Mouse (Mus musculus) stomach, embryonic 15.5 days (tissue): ENCODE results near the gene Pogk. TPM values are rescaled to one million over a fixed set of nuclear protein-coding genes. Genes with fewer than 3 reads are reported as not detected.

Experiments used
- ATAC-seq: fragments of 200-750 bp; cut with Nextera tagmentation; 2 replicates; pipeline ENCODE4 v1.8.0; 2017; ENCODE audit warnings: low read depth, moderate number of reproducible peaks, moderate TSS enrichment; ENCODE audit not compliant: insufficient read depth, low FRiP score
- H3K27ac ChIP-seq: fragments of 300-500 bp; sonication (generic); 2 replicates; pipeline ENCODE4 v1.5.1; 2015; ENCODE audit warnings: mild to moderate bottlenecking, inconsistent platforms
- H3K27me3 ChIP-seq: fragments of 300-500 bp; sonication (generic); replicated peaks from 2 replicates; pipeline ENCODE4 v1.6.1; 2015; ENCODE audit warnings: inconsistent platforms
- H3K36me3 ChIP-seq: fragments of 300-500 bp; sonication (generic); 2 replicates; pipeline ENCODE4 v1.6.1; 2015; ENCODE audit warnings: inconsistent platforms
- H3K4me1 ChIP-seq: fragments of 300-500 bp; sonication (generic); 2 replicates; pipeline ENCODE4 v1.6.1; 2015; ENCODE audit warnings: inconsistent platforms
- H3K4me2 ChIP-seq: fragments of 300-500 bp; sonication (generic); 2 replicates; pipeline ENCODE4 v1.6.1; 2015; ENCODE audit warnings: mild to moderate bottlenecking, inconsistent platforms
- H3K4me3 ChIP-seq: fragments of 300-500 bp; sonication (generic); replicated peaks from 2 replicates; pipeline ENCODE4 v1.5.1; 2015; ENCODE audit warnings: inconsistent platforms
- H3K9ac ChIP-seq: fragments of 300-500 bp; sonication (generic); 2 replicates; pipeline ENCODE4 v1.6.1; 2015; ENCODE audit warnings: inconsistent platforms
- H3K9me3 ChIP-seq: fragments of 300-500 bp; sonication (generic); 2 replicates; pipeline ENCODE4 v1.6.1; 2016; ENCODE audit warnings: inconsistent platforms
- WGBS: fragments of 180-500 bp; shearing (Covaris S2); methylation state at CpG from one replicate; pipeline ENCODE4 v1.1.7; 2015; 5-methylcytosine and 5-hydroxymethylcytosine counted together
- polyA plus RNA-seq: library from polyadenylated mRNA; unstranded; fragments of >200 nt; fragmentation: Nextera tagmentation; extraction: Ambion mirVana; gene quantifications from 2 replicates; pipeline ENCODE4 v1.2.1, GENCODE M21; 2015

Pogk gene
- polyA plus RNA-seq, result 10.3 and 12.5 TPM in 2 replicates

- peak; percentile 87 for ATAC-seq
- Histone ChIP-seq H3K27me3 (no peaks in the 10 kb centered on the region), H3K4me3 (peak within 1 kb of the TSS; percentile 73), H3K27ac (peak within 1 kb of the TSS; percentile 75), H3K36me3 (peaks cover 9% of the 10 kb centered on the region; the same call in 1 of the 2 replicates), H3K4me1 (peaks cover 11% of the 10 kb centered on the region; the same call in 1 of the 2 replicates), H3K4me2 (peak within 1 kb of the TSS; percentile 91), H3K9me3 (no peaks in the 10 kb centered on the region), H3K9ac (peak within 1 kb of the TSS; percentile 61; the same call in 1 of the 2 replicates)
- 3% methylated on average over 49 of the region's 49 CpGs for WGBS
Measured at GRCm38 (mm10) chr1:166409701-166410220, at the start of gene Pogk. Gene Pogk (minus strand): TSS chr1:166409863.

- H3K4me3 ChIP-seq, result no peak overlapping the region
- H3K4me2 ChIP-seq, result no peak overlapping the region
- no peak overlapping the region for H3K9ac ChIP-seq
- 92% methylated on average over 3 of the region's 3 CpGs for WGBS
- ATAC-seq, result no peak
- H3K27ac ChIP-seq, result no peak overlapping the region
- H3K36me3 ChIP-seq, result no peaks in the 10 kb centered on the region
- H3K27me3 ChIP-seq, result no peaks in the 10 kb centered on the region
- H3K4me1 ChIP-seq, result no peaks in the 10 kb centered on the region
- no peaks in the 10 kb centered on the region for H3K9me3 ChIP-seq
Measured at GRCm38 (mm10) chr1:166441992-166442391, 32.3 kb upstream of the Pogk start.

GRCm38 (mm10) chr1:166439426-166439825, 29.8 kb upstream of the Pogk start:
- Histone ChIP-seq H3K4me3 (no peak overlapping the region), H3K36me3 (no peaks in the 10 kb centered on the region), H3K9me3 (no peaks in the 10 kb centered on the region), H3K4me1 (no peaks in the 10 kb centered on the region), H3K27me3 (no peaks in the 10 kb centered on the region), H3K4me2 (no peak overlapping the region), H3K27ac (no peak overlapping the region), H3K9ac (no peak overlapping the region)
- 58% methylated on average over 6 of the region's 6 CpGs for WGBS
- ATAC-seq, result no peak

- Histone ChIP-seq H3K9ac (no peak overlapping the region), H3K4me3 (no peak overlapping the region), H3K27ac (no peak overlapping the region), H3K27me3 (no peaks in the 10 kb centered on the region), H3K36me3 (no peaks in the 10 kb centered on the region), H3K4me2 (no peak overlapping the region), H3K4me1 (no peaks in the 10 kb centered on the region), H3K9me3 (no peaks in the 10 kb centered on the region)
- ATAC-seq, result no peak
- WGBS, result 43% methylated on average over 10 of the region's 10 CpGs
Measured at GRCm38 (mm10) chr1:166429809-166430431, 20.3 kb upstream of the Pogk start.

- 65% methylated on average over 3 of the region's 3 CpGs for WGBS
- no peaks in the 10 kb centered on the region for H3K36me3 ChIP-seq
- no peak overlapping the region for H3K9ac ChIP-seq
- H3K4me1 ChIP-seq, result no peaks in the 10 kb centered on the region
- no peak overlapping the region for H3K4me3 ChIP-seq
- no peak overlapping the region for H3K4me2 ChIP-seq
- H3K9me3 ChIP-seq, result no peaks in the 10 kb centered on the region
- no peak overlapping the region for H3K27ac ChIP-seq
- H3K27me3 ChIP-seq, result no peaks in the 10 kb centered on the region
- no peak for ATAC-seq
Measured at GRCm38 (mm10) chr1:166429053-166429452, 19.4 kb upstream of the Pogk start.

GRCm38 (mm10) chr1:166412266-166412665, 2.6 kb upstream of the Pogk start:
- no peaks in the 10 kb centered on the region for H3K27me3 ChIP-seq
- H3K9me3 ChIP-seq, result no peaks in the 10 kb centered on the region
- 92% methylated on average over 3 of the region's 3 CpGs for WGBS
- H3K9ac ChIP-seq, result no peak overlapping the region
- ATAC-seq, result no peak
- peaks cover 3% of the 10 kb centered on the region; the same call in 1 of the 2 replicates for H3K36me3 ChIP-seq
- no peak overlapping the region for H3K4me2 ChIP-seq
- H3K4me1 ChIP-seq, result peaks cover 11% of the 10 kb centered on the region; the same call in 1 of the 2 replicates
- no peak overlapping the region for H3K4me3 ChIP-seq
- no peak overlapping the region for H3K27ac ChIP-seq

GRCm38 (mm10) chr1:166411541-166411940, 1.9 kb upstream of the Pogk start:
- H3K4me3 ChIP-seq, result no peak overlapping the region
- 93% methylated on average over 1 of the region's 1 CpGs for WGBS
- no peaks in the 10 kb centered on the region for H3K9me3 ChIP-seq
- H3K4me2 ChIP-seq, result no peak overlapping the region
- peaks cover 11% of the 10 kb centered on the region; the same call in 1 of the 2 replicates for H3K4me1 ChIP-seq
- H3K27me3 ChIP-seq, result no peaks in the 10 kb centered on the region
- peaks cover 9% of the 10 kb centered on the region; the same call in 1 of the 2 replicates for H3K36me3 ChIP-seq
- no peak for ATAC-seq
- no peak overlapping the region for H3K27ac ChIP-seq
- H3K9ac ChIP-seq, result no peak overlapping the region

GRCm38 (mm10) chr1:166409177-166409700, 424 bp downstream of the Pogk start:
- peak overlapping the region; percentile 73 for H3K4me3 ChIP-seq
- H3K4me1 ChIP-seq, result peaks cover 11% of the 10 kb centered on the region; the same call in 1 of the 2 replicates
- peaks cover 9% of the 10 kb centered on the region; the same call in 1 of the 2 replicates for H3K36me3 ChIP-seq
- H3K9ac ChIP-seq, result peak overlapping the region; percentile 61; the same call in 1 of the 2 replicates
- H3K4me2 ChIP-seq, result peak overlapping the region; percentile 91
- WGBS, result under 1% methylated on average over 40 of the region's 45 CpGs
- H3K27ac ChIP-seq, result peak overlapping the region; percentile 75
- no peaks in the 10 kb centered on the region for H3K9me3 ChIP-seq
- peak; percentile 65 for ATAC-seq
- no peaks in the 10 kb centered on the region for H3K27me3 ChIP-seq

GRCm38 (mm10) chr1:166403846-166404245, 5.8 kb downstream of the Pogk start:
- peaks cover 16% of the 10 kb centered on the region for H3K36me3 ChIP-seq

GRCm38 (mm10) chr1:166402003-166402402, 7.7 kb downstream of the Pogk start:
- H3K36me3 ChIP-seq, result peaks cover 24% of the 10 kb centered on the region

More at GRCm38 (mm10) chr1:166403846-166404245, 5.8 kb downstream of the Pogk start:
- H3K27ac ChIP-seq, result no peak overlapping the region
- H3K4me1 ChIP-seq, result peaks cover 8% of the 10 kb centered on the region; the same call in 1 of the 2 replicates
- H3K4me2 ChIP-seq, result no peak overlapping the region
- WGBS, result 93% methylated on average over 3 of the region's 3 CpGs
- H3K27me3 ChIP-seq, result no peaks in the 10 kb centered on the region
- no peak overlapping the region for H3K4me3 ChIP-seq
- no peak overlapping the region for H3K9ac ChIP-seq
- no peaks in the 10 kb centered on the region for H3K9me3 ChIP-seq
- ATAC-seq, result no peak

GRCm38 (mm10) chr1:166401455-166401854, 8.2 kb downstream of the Pogk start:
- Histone ChIP-seq H3K4me1 (no peaks in the 10 kb centered on the region), H3K36me3 (peaks cover 23% of the 10 kb centered on the region), H3K4me2 (no peak overlapping the region), H3K9me3 (no peaks in the 10 kb centered on the region), H3K9ac (no peak overlapping the region), H3K27me3 (no peaks in the 10 kb centered on the region), H3K4me3 (no peak overlapping the region), H3K27ac (no peak overlapping the region)
- ATAC-seq, result no peak

More at GRCm38 (mm10) chr1:166402003-166402402, 7.7 kb downstream of the Pogk start:
- Histone ChIP-seq H3K4me2 (no peak overlapping the region), H3K4me3 (no peak overlapping the region), H3K9me3 (no peaks in the 10 kb centered on the region), H3K9ac (no peak overlapping the region), H3K4me1 (no peaks in the 10 kb centered on the region), H3K27me3 (no peaks in the 10 kb centered on the region), H3K27ac (no peak overlapping the region)
- no peak for ATAC-seq
- 89% methylated on average over 4 of the region's 4 CpGs for WGBS

GRCm38 (mm10) chr1:166396381-166396780, 13.3 kb downstream of the Pogk start:
- ATAC-seq, result no peak
- no peak overlapping the region for H3K4me2 ChIP-seq
- no peaks in the 10 kb centered on the region for H3K4me1 ChIP-seq
- no peak overlapping the region for H3K4me3 ChIP-seq
- peaks cover 50% of the 10 kb centered on the region for H3K36me3 ChIP-seq
- H3K9ac ChIP-seq, result no peak overlapping the region
- no peaks in the 10 kb centered on the region for H3K27me3 ChIP-seq
- no peak overlapping the region for H3K27ac ChIP-seq
- 88% methylated on average over 6 of the region's 6 CpGs for WGBS
- H3K9me3 ChIP-seq, result no peaks in the 10 kb centered on the region
